Mouse (Mus musculus) midbrain, embryonic 15.5 days (tissue): Measurements from ENCODE around the gene Armcx4. TPM values are rescaled to one million over a fixed set of nuclear protein-coding genes. Genes with fewer than 3 reads are reported as not detected.
A peak's percentile ranks its signal among the peaks of the same experiment; 100 is the strongest.

Source experiments
- ATAC-seq: fragments of 200-750 bp; cut with Nextera tagmentation; replicated peaks from 2 replicates; pipeline ENCODE4 v1.8.0; 2017; ENCODE audit warnings: moderate TSS enrichment
- H3K27ac ChIP-seq: fragments of 300-500 bp; sonication (generic); 2 replicates; pipeline ENCODE4 v1.5.1; 2015; ENCODE audit warnings: mild to moderate bottlenecking, inconsistent platforms
- H3K27me3 ChIP-seq: fragments of 300-500 bp; sonication (generic); replicated peaks from 2 replicates; pipeline ENCODE4 v1.6.1; 2015; ENCODE audit warnings: inconsistent platforms
- H3K36me3 ChIP-seq: fragments of 300-500 bp; sonication (generic); replicated peaks from 2 replicates; pipeline ENCODE4 v1.6.1; 2015; ENCODE audit warnings: inconsistent platforms
- H3K4me1 ChIP-seq: fragments of 300-500 bp; sonication (generic); 2 replicates; pipeline ENCODE4 v1.6.1; 2015; ENCODE audit warnings: inconsistent platforms
- H3K4me2 ChIP-seq: fragments of 300-500 bp; sonication (generic); 2 replicates; pipeline ENCODE4 v1.6.1; 2015; ENCODE audit warnings: inconsistent platforms, mild to moderate bottlenecking, moderate library complexity
- H3K4me3 ChIP-seq: fragments of 300-500 bp; sonication (generic); 2 replicates; pipeline ENCODE4 v1.5.1; 2015; ENCODE audit warnings: mild to moderate bottlenecking, inconsistent platforms
- H3K9ac ChIP-seq: fragments of 300-500 bp; sonication (generic); 2 replicates; pipeline ENCODE4 v1.6.1; 2015; ENCODE audit warnings: mild to moderate bottlenecking, inconsistent platforms
- H3K9me3 ChIP-seq: fragments of 300-500 bp; sonication (generic); 2 replicates; pipeline ENCODE4 v1.6.1; 2016; ENCODE audit warnings: inconsistent platforms
- WGBS: fragments of 180-500 bp; shearing (Covaris S2); methylation state at CpG from one replicate; pipeline ENCODE4 v1.1.7; 2015; ENCODE audit warnings: mixed read lengths; 5-methylcytosine and 5-hydroxymethylcytosine counted together
- polyA plus RNA-seq: library from polyadenylated mRNA; unstranded; fragments of >200 nt; fragmentation: Nextera tagmentation; extraction: Ambion mirVana; gene quantifications from 2 replicates; pipeline ENCODE4 v1.2.1, GENCODE M21; 2015

Gene Armcx4
- 6.8 and 7.0 TPM in 2 replicates for polyA plus RNA-seq

DNA sequence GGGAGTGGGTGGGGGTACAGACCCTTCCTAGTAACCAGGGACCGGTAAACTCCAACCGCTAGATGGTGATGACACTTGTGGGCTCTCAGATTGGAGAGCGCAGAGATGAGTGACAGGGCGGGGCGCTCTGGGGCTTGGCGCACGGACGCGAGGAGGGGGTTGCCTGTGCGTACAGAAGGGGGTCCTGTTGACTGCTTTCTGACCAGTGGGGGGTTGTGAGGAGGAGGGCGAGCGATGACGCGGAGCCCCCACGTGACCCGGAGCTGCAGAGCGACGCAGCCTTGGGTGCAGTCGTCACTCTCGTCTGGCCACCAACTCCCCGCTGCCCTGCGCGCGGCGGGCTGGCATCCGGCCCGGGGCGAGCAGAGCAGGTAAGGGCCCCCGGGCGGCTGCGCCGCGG is at the start of gene Armcx4:
TSS of gene Armcx4 (plus strand) at position 253 of the 400 bp plus-strand sequence.
- peak within 1 kb of the TSS; percentile 60 for H3K4me2 ChIP-seq
- H3K27ac ChIP-seq = peak within 1 kb of the TSS; percentile 93
- 0 out of 2 replicates have a peak, but pooled peaks cover 16% of the 10 kb centered on the region for H3K36me3 ChIP-seq
- H3K4me3 ChIP-seq = peak within 1 kb of the TSS; percentile 57
- H3K4me1 ChIP-seq = peaks cover 4% of the 10 kb centered on the region; the same call in 1 of the 2 replicates
- peak; percentile 98 for ATAC-seq
- no peaks in the 10 kb centered on the region for H3K27me3 ChIP-seq
- no peaks in the 10 kb centered on the region for H3K9me3 ChIP-seq
- H3K9ac ChIP-seq = peak within 1 kb of the TSS; percentile 64
- WGBS = 26% methylated on average over 25 of the region's 33 CpGs

DNA sequence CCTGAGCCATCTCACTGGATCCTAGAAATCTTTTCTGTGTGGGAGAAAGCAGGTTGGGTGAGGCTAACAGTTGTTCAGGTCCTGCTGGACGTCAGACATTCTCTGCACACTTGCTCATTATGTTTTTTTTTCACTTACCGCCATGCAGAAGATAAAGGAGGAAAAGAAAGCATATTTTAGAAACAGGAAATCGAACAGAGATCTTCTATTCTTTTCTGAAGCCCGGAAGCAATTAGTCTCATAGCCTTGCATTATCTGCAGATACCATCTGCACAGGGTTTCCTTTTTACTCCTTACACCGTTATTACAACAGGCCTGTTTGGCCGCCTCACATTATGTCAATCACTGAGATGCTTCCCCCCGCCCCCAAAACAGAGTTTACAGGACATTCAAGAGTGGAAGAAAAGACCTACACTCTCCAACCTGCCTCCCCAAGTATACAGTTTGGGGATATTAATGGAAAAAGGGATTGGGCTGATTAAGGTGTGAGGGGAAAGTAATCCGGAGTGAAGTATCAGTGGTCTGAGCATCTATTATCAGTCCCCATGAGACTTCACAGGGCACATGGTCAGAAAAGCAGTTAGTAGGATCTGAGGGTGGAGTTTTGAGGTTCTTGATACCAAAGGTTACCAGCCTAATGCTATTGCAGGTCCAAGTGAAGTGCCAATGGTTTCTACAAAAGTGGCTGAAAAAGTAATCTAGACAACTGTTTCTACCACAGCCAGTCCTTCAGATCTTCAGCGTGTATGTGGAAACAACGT is 45.1 kb upstream of the Armcx4 start:
- Histone ChIP-seq H3K4me1 (no peaks in the 10 kb centered on the region), H3K27ac (no peak overlapping the region), H3K9ac (no peak overlapping the region), H3K4me2 (no peak overlapping the region), H3K9me3 (no peaks in the 10 kb centered on the region), H3K27me3 (0 out of 2 replicates have a peak, but pooled peaks cover 2% of the 10 kb centered on the region), H3K4me3 (no peak overlapping the region), H3K36me3 (no peaks in the 10 kb centered on the region)
- WGBS = 65% methylated on average over 10 of the region's 10 CpGs
- no peak for ATAC-seq

DNA sequence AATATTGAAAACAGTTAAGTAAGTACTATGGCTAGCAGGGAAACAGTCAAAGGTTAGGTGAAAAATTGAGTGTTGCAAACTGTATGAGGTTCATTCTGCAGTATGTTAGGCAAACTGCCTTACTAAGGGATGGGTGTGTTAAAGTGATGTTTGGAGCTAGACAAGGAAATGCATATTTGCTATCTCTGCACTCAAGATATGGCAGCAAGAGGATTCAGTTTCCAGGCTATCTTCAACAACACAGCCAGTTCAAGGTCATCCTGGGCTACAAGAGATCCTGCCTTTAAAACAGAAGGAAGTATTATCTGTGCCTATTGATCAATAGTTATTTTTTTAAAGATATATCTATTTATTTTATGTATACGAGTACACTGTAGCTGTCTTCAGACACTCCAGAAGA is 40.0 kb upstream of the Armcx4 start:
- no peaks in the 10 kb centered on the region for H3K27me3 ChIP-seq
- WGBS = 96% methylated on average over 1 of the region's 1 CpGs
- H3K4me1 ChIP-seq = no peaks in the 10 kb centered on the region
- ATAC-seq = no peak
- no peak overlapping the region for H3K27ac ChIP-seq
- H3K4me3 ChIP-seq = no peak overlapping the region
- H3K9ac ChIP-seq = no peak overlapping the region
- no peaks in the 10 kb centered on the region for H3K36me3 ChIP-seq
- H3K9me3 ChIP-seq = no peaks in the 10 kb centered on the region
- H3K4me2 ChIP-seq = no peak overlapping the region

DNA sequence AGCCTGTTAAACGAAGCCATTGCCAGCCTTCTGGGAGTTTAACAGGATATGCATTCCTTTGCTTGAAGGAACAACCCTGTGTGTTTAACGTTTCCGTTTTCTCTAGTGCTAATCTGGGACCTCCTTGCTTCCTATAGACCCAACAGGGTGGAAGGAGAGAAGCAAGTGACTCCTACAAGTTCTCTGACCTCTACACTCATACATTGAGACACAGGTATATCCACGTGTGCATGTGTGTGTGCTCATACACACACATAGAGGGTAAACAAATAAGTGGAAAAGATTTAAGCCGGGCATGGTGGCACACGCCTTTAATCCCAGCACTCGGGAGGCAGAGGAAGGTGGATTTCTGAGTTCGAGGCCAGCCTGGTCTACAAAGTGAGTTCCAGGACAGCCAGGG is 38.9 kb upstream of the Armcx4 start:
- H3K36me3 ChIP-seq = no peaks in the 10 kb centered on the region
- no peak for ATAC-seq
- no peaks in the 10 kb centered on the region for H3K27me3 ChIP-seq
- H3K4me2 ChIP-seq = no peak overlapping the region
- H3K4me3 ChIP-seq = no peak overlapping the region
- no peak overlapping the region for H3K9ac ChIP-seq
- 76% methylated on average over 8 of the region's 8 CpGs for WGBS
- H3K27ac ChIP-seq = no peak overlapping the region
- H3K4me1 ChIP-seq = no peaks in the 10 kb centered on the region
- H3K9me3 ChIP-seq = no peaks in the 10 kb centered on the region

DNA sequence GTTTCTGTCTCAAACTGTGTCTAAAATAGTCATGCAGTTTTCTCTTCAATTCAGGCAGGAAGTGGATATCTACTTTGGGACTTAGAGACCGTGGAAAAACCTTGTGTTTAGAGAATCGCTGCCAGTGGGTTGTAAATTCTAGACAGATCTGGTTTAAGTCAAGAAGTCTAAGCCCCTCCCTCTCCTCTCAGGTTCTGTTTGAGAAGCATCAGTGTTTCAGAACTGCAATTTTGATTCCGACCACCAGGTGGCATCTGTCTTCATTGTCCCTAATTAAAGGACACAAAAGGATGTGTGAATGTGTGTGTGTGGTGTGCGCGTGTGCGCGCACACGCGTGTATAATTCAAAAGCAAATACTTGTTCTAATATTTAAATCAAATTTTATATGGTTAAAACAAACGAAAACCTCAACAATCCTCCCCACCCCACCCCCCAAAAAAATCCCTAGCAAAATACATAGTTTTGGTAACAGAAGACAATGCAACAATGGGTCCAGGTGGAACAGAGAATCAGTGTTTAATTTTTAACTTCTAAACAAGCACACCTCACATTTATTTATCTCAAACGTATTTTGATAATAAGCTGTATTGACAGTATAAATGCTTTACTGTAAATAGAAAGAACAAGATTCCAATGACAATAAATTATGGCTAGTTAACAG is 38.2 kb upstream of the Armcx4 start:
- WGBS = 27% methylated on average over 11 of the region's 11 CpGs
- Histone ChIP-seq H3K4me1 (no peaks in the 10 kb centered on the region), H3K9ac (no peak overlapping the region), H3K4me3 (no peak overlapping the region), H3K27me3 (no peaks in the 10 kb centered on the region), H3K4me2 (peak overlapping the region; percentile 28; the same call in 1 of the 2 replicates), H3K36me3 (no peaks in the 10 kb centered on the region), H3K27ac (no peak overlapping the region), H3K9me3 (no peaks in the 10 kb centered on the region)
- ATAC-seq = peak; percentile 82

DNA sequence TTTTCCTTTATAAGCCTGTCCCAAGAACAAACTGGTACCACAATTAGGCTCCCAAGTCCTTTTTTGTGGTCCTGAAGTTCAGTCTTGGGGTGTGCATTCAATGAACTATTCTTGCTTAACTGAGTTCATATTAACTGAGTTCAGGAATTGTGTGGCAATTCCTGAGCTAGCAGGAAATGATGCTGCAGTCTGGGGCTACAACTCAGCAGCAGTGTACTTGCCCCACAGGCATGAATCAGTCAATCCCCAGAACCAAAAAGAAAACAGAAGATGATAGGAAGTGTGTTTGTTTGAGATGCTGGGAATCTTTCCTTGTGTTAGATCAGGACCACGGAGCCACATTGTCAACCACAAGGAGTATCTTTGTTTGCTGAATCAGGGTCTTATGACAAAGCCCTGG is 34.3 kb upstream of the Armcx4 start:
- no peak overlapping the region for H3K9ac ChIP-seq
- no peaks in the 10 kb centered on the region for H3K36me3 ChIP-seq
- no peaks in the 10 kb centered on the region for H3K4me1 ChIP-seq
- no peaks in the 10 kb centered on the region for H3K27me3 ChIP-seq
- no peak overlapping the region for H3K4me3 ChIP-seq
- H3K9me3 ChIP-seq = no peaks in the 10 kb centered on the region
- WGBS = 83% methylated on average over 1 of the region's 1 CpGs
- H3K4me2 ChIP-seq = no peak overlapping the region
- ATAC-seq = no peak
- no peak overlapping the region for H3K27ac ChIP-seq

DNA sequence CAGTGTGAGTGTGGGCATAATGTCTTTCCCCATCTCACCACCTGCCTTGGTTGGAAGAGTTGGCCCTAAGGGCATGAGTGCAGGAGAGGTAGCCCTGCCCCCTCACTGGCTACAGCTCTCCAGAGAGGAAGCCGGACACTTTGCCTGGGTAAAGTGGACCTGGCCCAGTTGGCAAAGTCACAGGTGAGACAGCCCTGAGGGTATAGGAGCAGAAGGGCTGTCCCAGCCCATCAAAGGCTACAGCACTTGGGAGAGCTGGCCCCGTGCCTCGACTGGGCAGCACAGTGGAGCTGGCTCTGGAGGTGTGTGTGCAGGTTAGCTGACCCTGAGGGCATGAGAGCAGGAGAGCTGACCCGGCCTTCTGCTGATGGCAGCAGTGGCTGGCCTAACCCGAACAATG is 24.7 kb upstream of the Armcx4 start:
- H3K9me3 ChIP-seq = no peaks in the 10 kb centered on the region
- H3K36me3 ChIP-seq = no peaks in the 10 kb centered on the region
- ATAC-seq = no peak
- no peak overlapping the region for H3K9ac ChIP-seq
- no peak overlapping the region for H3K27ac ChIP-seq
- 83% methylated on average over 5 of the region's 5 CpGs for WGBS
- no peaks in the 10 kb centered on the region for H3K4me1 ChIP-seq
- H3K27me3 ChIP-seq = no peaks in the 10 kb centered on the region
- no peak overlapping the region for H3K4me2 ChIP-seq
- no peak overlapping the region for H3K4me3 ChIP-seq

DNA sequence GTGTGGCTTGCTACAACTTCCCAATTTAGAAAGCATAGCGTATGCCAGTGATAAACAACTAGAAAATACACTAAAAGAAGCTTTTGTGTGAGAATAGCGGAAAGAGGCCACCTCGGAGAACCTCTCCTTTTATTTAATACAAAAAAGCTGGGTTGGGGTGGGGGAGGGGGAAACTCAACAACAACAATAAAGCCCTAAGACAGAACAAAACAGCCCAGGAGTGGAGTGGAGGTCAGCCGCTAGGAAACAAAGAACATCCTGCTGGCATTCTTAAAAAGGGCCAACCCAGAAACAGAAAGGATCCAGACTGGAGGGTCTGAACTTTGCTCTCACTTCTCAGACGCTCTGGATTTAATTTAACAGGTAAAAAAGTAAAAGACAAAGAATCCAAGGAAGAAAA is 11.3 kb upstream of the Armcx4 start:
- no peaks in the 10 kb centered on the region for H3K9me3 ChIP-seq
- ATAC-seq = no peak
- H3K36me3 ChIP-seq = no peaks in the 10 kb centered on the region
- no peak overlapping the region for H3K4me3 ChIP-seq
- no peak overlapping the region for H3K4me2 ChIP-seq
- H3K27ac ChIP-seq = 0 out of 2 replicates have a peak overlapping the region, but pooled peaks have one; percentile 25
- 19% methylated on average over 5 of the region's 5 CpGs for WGBS
- no peak overlapping the region for H3K9ac ChIP-seq
- no peaks in the 10 kb centered on the region for H3K27me3 ChIP-seq
- H3K4me1 ChIP-seq = no peaks in the 10 kb centered on the region

DNA sequence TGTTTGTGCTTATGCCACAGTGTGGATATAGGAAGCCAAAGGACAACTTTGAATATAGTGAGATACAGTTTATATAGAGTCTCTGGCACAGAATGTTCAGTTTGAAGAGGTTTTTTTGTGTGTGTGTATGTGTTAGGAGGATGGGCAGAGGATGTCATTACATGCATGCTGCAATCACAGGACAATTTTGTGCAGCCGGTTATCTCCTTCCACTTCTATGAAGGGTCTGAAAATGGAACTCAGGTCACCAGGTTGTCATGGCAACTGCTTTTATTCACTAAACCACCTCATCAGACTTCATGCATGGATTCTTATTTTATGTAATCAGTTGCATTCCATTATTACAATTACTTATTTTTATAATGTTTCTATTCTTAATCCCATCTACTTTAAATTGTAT is 10.4 kb upstream of the Armcx4 start:
- WGBS = 39% methylated on average over 1 of the region's 1 CpGs
- no peak overlapping the region for H3K27ac ChIP-seq
- H3K9me3 ChIP-seq = no peaks in the 10 kb centered on the region
- no peaks in the 10 kb centered on the region for H3K27me3 ChIP-seq
- no peak overlapping the region for H3K9ac ChIP-seq
- no peaks in the 10 kb centered on the region for H3K4me1 ChIP-seq
- ATAC-seq = peak; percentile 79
- H3K36me3 ChIP-seq = no peaks in the 10 kb centered on the region
- no peak overlapping the region for H3K4me3 ChIP-seq
- H3K4me2 ChIP-seq = no peak overlapping the region

DNA sequence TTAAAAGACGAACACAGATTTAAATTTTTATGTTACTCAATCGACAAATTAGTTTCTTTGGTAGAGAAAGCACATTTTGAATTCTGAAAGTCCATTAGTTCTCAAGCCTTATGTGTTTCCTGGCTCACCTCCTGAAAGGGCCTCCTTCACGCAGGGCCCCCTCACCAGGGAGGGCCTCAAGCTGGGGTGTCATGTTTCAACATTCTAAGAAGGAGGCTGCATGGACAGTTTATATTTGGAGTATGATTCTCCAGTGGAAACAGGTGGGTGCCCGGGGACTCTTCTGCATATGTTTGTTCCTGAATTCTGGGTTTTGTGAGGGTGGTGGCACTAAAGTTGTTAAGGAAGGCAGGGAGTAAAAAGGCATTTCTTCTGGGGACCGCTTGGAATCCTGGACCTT is 1.4 kb upstream of the Armcx4 start:
- 46% methylated on average over 5 of the region's 5 CpGs for WGBS
- Histone ChIP-seq H3K9me3 (no peaks in the 10 kb centered on the region), H3K27me3 (no peaks in the 10 kb centered on the region), H3K27ac (peak overlapping the region; percentile 93), H3K4me2 (peak overlapping the region; percentile 60), H3K4me1 (peaks cover 4% of the 10 kb centered on the region; the same call in 1 of the 2 replicates), H3K9ac (no peak overlapping the region), H3K4me3 (peak overlapping the region; percentile 26), H3K36me3 (0 out of 2 replicates have a peak, but pooled peaks cover 7% of the 10 kb centered on the region)
- no peak for ATAC-seq

DNA sequence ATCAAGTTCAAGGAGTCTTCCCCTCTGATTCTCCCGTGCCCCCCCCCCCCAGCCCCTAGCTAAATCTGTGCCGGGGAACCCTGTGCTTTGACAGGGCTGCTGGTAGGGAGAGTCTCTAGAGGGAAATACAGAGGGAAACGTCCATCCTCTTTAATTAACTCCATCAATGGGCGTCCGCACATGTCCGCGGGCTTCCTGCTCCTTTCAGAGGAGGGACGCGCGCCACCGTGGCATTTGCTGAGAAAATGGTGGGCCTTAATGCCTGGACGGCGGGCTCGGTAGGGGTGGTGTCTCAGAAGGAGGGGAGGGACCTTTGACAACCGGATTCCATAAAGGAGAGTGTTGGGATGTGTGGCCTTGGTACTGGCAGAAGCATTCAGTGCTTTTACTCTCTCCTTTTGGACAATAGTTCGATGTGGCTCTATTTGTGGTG is 436 bp downstream of the Armcx4 start:
- Histone ChIP-seq H3K4me3 (peak overlapping the region; percentile 57), H3K27me3 (no peaks in the 10 kb centered on the region), H3K27ac (peak overlapping the region; percentile 93), H3K4me2 (peak overlapping the region; percentile 60), H3K4me1 (peaks cover 8% of the 10 kb centered on the region; the same call in 1 of the 2 replicates), H3K9me3 (no peaks in the 10 kb centered on the region), H3K9ac (peak overlapping the region; percentile 64), H3K36me3 (0 out of 2 replicates have a peak, but pooled peaks cover 16% of the 10 kb centered on the region)
- 19% methylated on average over 16 of the region's 16 CpGs for WGBS
- no peak; the same call in none of the 2 replicates for ATAC-seq

DNA sequence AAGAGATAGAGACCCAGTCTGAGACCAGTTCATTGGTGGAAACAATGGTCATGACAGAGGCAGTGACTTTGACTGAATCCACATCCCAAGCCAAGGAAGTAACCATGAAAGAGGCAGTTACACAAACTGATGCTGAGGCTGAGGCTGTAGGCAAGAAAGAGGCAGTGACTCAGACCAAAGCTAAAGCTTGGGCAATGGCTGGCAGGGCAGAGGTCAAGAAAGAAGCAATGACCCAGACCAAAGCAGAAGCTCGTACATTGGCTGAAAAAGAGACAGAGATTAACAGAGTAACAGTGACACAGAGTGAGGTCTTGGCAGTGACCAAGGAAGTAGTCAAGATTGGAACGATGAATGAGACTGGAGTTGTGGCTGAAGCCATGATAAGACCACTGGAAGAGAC is 3.4 kb downstream of the Armcx4 start:
- no peak overlapping the region for H3K9ac ChIP-seq
- H3K4me2 ChIP-seq = no peak overlapping the region
- no peaks in the 10 kb centered on the region for H3K9me3 ChIP-seq
- H3K4me1 ChIP-seq = peaks cover 15% of the 10 kb centered on the region; the same call in 1 of the 2 replicates
- ATAC-seq = no peak
- 0 out of 2 replicates have a peak, but pooled peaks cover 16% of the 10 kb centered on the region for H3K36me3 ChIP-seq
- H3K4me3 ChIP-seq = no peak overlapping the region
- whole genome bisulfite sequencing = 76% methylated on average over 2 of the region's 2 CpGs
- no peaks in the 10 kb centered on the region for H3K27me3 ChIP-seq
- H3K27ac ChIP-seq = no peak overlapping the region
